Mouse (Mus musculus): Measurements from ENCODE around the gene Dusp18.

DNA sequence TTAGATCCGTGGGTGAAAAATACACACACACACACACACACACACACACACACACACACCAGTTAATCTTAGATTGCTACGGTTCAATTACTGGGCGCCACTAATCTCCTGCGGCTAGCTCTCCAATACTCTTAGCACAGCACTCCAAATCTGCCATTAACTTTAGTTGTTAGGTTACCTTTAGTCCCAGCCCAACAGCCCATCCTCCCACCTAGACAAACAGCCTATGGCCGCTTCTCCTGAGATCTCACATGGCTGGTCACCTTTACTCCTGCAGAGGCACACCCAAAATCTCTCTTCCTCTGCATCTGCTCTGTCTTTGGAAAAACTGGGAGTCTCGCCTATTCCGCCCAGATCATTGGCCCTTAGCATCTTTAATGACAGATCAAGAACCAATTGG is 46.3 kb downstream of the Dusp18 start:
- no peak for TF ChIP-seq TAL1 (IDR thresholded peaks at IDR 0.05; ENCODE audit: low read length)
- TF ChIP-seq GATA1 (IDR thresholded peaks at IDR 0.05; ENCODE audit: low read length): no peak
